Mouse (Mus musculus): ENCODE measurements around the gene Scgb2b27. TPM values are rescaled to one million over a fixed set of nuclear protein-coding genes. Genes with fewer than 3 reads are reported as not detected.
A peak's percentile ranks its signal among the peaks of the same experiment; 100 is the strongest.
"Not testable (repeated sequence)": the region's sequence is repeated elsewhere in the genome, so short reads cannot be mapped to it uniquely, and the experiment has no call there.

Gene Scgb2b27
- total RNA-seq (2021): not detected

DNA sequence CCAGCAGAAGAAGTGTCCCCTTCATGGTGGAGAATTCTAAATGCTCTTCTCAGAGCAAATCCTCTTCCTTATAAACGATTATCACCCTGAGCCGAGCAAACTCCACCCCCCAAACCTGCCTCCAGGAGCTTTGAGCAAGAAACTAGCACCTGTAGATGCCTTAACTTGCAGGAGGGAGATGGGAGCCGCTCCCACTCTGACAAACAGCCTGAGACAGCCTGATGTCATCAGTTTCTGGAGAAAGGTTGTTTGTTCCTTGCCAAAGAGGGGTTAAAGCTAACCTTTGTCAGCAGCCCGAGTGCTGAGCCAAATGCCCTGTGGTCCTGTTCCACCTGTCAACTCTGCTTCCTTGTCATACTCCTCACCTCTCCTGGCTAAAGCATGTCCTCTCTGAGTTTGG is at the start of gene Scgb2b27:
Gene Scgb2b27 (minus strand): TSS at position 101 of the 400 bp plus-strand sequence.
- intact Hi-C loops (cut with DNase I): no loop called here

DNA sequence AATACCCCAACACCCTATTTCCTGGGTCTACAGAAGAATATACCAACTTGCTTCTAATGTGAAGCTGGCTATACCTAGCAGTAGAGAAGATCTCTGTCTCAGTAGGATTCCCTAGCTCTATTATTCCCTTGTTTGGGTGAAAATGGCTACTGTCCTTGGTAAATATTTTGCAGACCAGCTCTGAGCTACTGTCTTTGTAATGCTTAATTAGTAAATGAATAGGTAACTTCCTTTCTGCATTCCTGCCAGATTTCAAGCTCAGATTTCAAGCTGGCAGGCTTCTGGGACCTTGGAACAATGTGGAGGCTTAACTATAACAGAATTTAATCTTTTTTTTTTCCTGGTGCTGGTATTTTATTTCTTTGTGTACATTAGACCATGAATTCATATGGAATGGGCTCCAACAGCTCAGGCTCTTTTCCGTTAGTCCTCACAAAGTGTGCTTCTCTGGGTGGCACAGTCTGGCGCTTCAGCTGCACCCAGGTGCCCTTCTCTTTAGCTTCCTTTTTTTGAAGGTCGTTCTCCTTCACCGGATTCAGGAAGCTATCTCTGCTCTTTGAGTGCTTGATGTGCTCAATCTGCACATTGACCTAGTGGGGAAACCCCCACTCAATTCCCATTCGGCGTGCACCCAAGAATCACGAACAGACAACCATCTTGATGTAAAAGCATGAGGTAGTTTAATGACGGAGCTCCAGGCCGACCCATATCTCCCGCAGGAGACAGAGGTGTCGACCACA is 22.5 kb upstream of the Scgb2b27 start:
- intact Hi-C loops (cut with DNase I); DNase-seq: not testable (repeated sequence)

More for the DNA sequence above, at the start of gene Scgb2b27:
- DNase-seq: no peak

DNA sequence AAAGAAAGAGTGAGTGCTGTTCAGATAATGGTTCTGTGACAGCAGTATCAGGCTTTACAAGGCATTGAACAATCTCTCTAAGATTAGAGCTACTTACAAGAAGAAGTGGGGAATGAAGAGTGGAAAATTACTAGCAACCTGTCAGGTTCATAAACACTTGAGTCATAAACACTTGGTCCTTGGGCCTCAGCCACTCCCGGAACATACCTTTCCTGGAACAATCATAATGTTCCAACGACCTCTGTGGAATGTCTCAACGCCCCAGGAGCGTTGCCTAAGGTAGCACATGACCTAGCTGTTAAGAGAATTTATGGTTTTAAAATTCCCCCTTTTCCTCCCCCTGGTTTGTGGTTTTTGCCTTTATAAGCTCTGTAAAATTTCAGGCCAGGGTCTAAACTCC is 20.8 kb upstream of the Scgb2b27 start:
- intact Hi-C loops (cut with DNase I); DNase-seq: not testable (repeated sequence)

DNA sequence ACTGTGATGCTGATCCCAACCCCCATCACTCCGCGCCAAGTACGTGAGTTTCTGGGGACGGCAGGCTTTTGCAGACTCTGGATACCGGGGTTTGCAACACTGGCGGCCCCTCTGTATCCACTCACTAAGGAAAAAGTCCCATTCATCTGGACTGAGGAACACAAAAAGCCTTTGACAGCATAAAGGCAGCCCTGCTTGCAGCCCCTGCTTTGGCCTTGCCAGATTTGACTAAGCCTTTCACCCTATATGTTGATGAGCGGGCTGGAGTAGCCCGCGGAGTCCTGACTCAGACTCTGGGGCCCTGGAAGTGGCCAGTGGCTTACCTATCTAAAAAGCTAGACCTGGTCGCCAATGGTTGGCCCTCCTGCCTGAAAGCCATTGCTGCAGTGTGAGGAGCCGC is 16.3 kb upstream of the Scgb2b27 start:
- intact Hi-C loops (cut with DNase I): no loop called here
- DNase-seq: no peak

DNA sequence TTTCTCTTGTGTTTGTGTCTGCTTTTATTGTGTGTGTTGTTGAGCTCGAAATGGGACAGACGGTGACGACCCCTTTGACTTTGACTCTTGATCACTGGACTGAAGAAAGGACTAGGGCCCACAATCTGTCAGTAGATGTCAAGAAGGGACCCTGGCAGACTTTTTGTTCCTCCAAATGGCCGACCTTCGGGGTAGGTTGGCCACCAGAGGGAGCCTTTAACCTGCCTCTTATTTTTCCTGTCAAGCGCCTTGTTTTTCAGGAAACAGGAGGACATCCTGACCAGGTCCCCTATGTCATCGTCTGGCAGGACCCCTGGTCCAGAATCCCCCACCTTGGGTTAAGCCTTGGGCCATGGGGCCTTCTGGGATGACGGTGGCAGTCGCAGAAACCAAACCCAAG is 13.5 kb upstream of the Scgb2b27 start:
- intact Hi-C loops (cut with DNase I): not testable (repeated sequence)

DNA sequence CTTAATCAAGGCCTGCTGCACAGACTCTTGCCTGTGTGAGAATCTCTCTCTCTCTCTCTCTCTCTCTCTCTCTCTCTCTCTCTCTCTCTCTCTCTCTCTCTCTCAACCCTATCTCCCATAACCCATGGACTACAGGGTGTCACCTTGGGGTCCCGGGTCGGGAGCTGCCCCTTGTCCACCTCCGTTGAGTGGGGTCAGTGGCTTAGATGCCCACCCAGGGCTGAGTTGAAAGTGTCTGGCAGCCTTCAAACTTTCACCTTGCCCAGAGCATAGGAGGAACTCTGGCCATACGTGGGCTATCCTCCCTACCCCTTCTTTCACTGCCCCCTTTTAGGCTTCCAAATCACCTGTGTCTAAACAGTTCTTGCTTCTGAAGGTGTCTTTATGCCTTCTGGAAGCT is 11.9 kb upstream of the Scgb2b27 start:
- intact Hi-C loops (cut with DNase I): no loop called here

More for the DNA sequence above, 13.5 kb upstream of the Scgb2b27 start:
- DNase-seq: not testable (repeated sequence)

DNA sequence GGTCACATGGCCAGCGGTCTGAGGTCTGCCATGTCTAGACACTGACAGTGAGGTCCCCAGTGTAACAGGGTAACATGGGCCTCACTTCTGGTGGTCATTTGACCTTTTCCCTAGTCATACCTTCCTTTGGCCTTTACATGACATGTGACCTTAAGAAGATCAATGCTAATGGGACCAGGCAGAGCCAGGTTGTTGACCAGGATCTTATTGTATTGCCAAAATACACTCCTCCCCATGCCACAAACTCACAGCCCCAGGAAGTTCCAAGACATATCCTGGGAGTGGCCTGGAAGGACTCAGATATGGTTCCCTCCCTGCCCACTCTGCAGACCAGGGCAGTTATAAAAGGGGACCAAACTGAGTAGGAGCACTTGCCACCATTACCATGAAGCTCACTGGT is 7.4 kb upstream of the Scgb2b27 start, which contains the start of gene Scgb1b27:
Gene Scgb1b27 (plus strand): TSS at position 301 of the 400 bp plus-strand sequence.
- intact Hi-C loops (cut with DNase I); DNase-seq: not testable (repeated sequence)

More for the DNA sequence above, 11.9 kb upstream of the Scgb2b27 start:
- DNase-seq: no peak

DNA sequence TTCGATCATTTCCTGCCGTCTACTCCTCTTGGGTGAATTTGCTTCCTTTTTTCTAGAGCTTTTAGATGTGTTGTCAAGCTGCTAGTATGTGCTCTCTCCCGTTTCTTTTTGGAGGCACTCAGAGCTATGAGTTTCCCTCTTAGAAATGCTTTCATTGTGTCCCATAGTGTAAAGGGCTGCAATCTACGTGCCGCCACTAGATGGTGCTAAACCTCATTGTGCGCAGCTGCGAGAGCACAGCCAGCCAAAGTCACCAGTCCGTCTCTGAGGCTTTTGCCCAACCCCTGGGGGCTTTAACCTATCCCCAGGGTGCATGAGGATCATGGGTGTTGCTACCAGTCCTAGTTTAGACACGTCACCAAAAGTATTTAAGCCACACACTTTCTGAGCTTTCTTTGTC is 31.5 kb downstream of the Scgb2b27 start:
- peak; percentile 18 to 38 for DNase-seq
- intact Hi-C loops (cut with DNase I): loop anchor here (5.0 to 10.0 kb wide), 2 partner anchors 143 to 215 kb away; partner anchors contain the start of gene Pdcd2l

Other genes starting within 250 kb of the Scgb2b27 start
- not detected for gene Scgb2b26, start 68.9 kb downstream of the Scgb2b27 start, total RNA-seq (2021)
- not detected for gene Scgb1b27, start 7.5 kb upstream of the Scgb2b27 start, total RNA-seq (2021)
- not detected for gene Scgb1b30, start 81.5 kb upstream of the Scgb2b27 start, total RNA-seq (2021)
- gene Wtip, start 119.3 kb upstream of the Scgb2b27 start, total RNA-seq (2021): 10 to 100 TPM; 22.5 to 26.0 TPM
- gene Uba2, start 155.7 kb upstream of the Scgb2b27 start, total RNA-seq (2021): 10 to 100 TPM; 51.0 to 53.5 TPM
- gene Pdcd2l, start 182.7 kb upstream of the Scgb2b27 start, total RNA-seq (2021): 10 to 100 TPM; 18.9 to 19.4 TPM
- 100 to 1,000 TPM; 556 to 561 TPM for gene Gpi1, start 216.4 kb upstream of the Scgb2b27 start, total RNA-seq (2021)
- not detected for gene Gm6096, start 237.1 kb upstream of the Scgb2b27 start, total RNA-seq (2021)